Mouse (Mus musculus): ENCODE data around the gene Myo3b.

- no peak for TF ChIP-seq CTCF (IDR thresholded peaks at IDR 0.05)
- no peak for TF ChIP-seq POLR2A (IDR thresholded peaks at IDR 0.05; ENCODE audit: insufficient read depth, low read depth, low read length)
- no peak for TF ChIP-seq EP300 (IDR thresholded peaks at IDR 0.05; ENCODE audit: insufficient read depth, low read depth, low read length)
Measured at GRCm38 (mm10) chr2:70148821-70149510, 110.0 kb downstream of the Myo3b start.

Data from heart, adult 2 months (tissue).